Mouse (Mus musculus) layer of hippocampus, postnatal 14 days (tissue): ENCODE data around the gene A630095E13Rik. TPM values are rescaled to one million over a fixed set of nuclear protein-coding genes. Genes with fewer than 3 reads are reported as not detected.
"Not testable (repeated sequence)": the region's sequence is repeated elsewhere in the genome, so short reads cannot be mapped to it uniquely, and the experiment has no call there.

Experiments used
- DNase-seq, 2 experiments: peaks; one replicate each; pipeline ENCODE4 v3.0.0; 2021 to 2022; ENCODE audit warnings: low spot score in 2 of 2, mixed read lengths in 1 of 2
- long read RNA-seq, 2 experiments: library from polyadenylated mRNA; stranded (forward); transcript quantifications; one replicate each; pipeline ENCODE4 v2.0.0; 2021
- total RNA-seq, 2 experiments: library from RNA; stranded (reverse); gene quantifications; 2 replicates each; pipeline ENCODE4 v1.2.3; 2021

A630095E13Rik gene
- total RNA-seq = not detected
- long read RNA-seq, experiment 1 = 0 reads
- long read RNA-seq, experiment 2 = 0 reads

GRCm38 (mm10) chr9:36643276-36643675 lies at the start of gene A630095E13Rik:
TSS of gene A630095E13Rik (minus strand) at chr9:36643376.
- not testable (repeated sequence) for DNase-seq

DNA sequence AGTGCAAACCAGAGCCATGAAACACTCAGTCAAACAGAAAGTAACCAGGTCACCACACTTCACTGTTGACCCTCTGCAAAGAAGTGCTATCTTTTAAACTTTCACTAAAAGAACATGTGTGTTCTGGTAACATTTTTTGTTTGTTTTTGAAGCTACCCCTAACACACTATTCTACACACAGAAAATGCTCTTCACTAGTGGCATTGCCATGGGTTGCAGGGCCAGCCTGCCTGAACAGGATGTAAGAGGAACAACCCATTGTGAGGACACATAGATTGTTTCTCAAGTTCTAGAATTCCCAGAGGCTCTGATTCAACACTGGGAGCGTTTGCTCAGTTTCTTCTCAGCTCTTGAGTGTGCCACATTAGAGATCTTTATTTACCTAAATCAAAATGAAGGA lies 49.7 kb upstream of the A630095E13Rik start, which contains the start of gene Acrv1:
Gene Acrv1, plus strand, starts transcription at position 301 of the 400 bp plus-strand sequence.
- DNase-seq = no peak

- peak in 1 of 2 experiments; percentile 5 for DNase-seq
Observed at GRCm38 (mm10) chr9:36687329-36687728, 44.2 kb upstream of the A630095E13Rik start.

GRCm38 (mm10) chr9:36681424-36681823 lies 38.2 kb upstream of the A630095E13Rik start:
- DNase-seq = no peak

Other genes with a start within 250 kb of the A630095E13Rik start
- not detected for gene Gm7257, start 211.5 kb downstream of the A630095E13Rik start, total RNA-seq
- not detected for gene Gm9513, start 167.7 kb downstream of the A630095E13Rik start, total RNA-seq
- gene Gm5615, start 101.4 kb downstream of the A630095E13Rik start, total RNA-seq = not detected
- gene Gm17689, start 60.7 kb downstream of the A630095E13Rik start, total RNA-seq = not detected
- gene Acrv1, start 49.8 kb upstream of the A630095E13Rik start, total RNA-seq = not detected
- gene Chek1, start 83.7 kb upstream of the A630095E13Rik start, total RNA-seq = 1 to 10 TPM; 3.2 to 3.3 TPM
- 10 to 100 TPM; 67.3 to 77.3 TPM for gene Stt3a, start 124.3 kb upstream of the A630095E13Rik start, total RNA-seq
- 100 to 1,000 TPM; 109 to 115 TPM for gene Ei24, start 154.0 kb upstream of the A630095E13Rik start, total RNA-seq
- 100 to 1,000 TPM; 304 to 313 TPM for gene Fez1, start 178.5 kb upstream of the A630095E13Rik start, total RNA-seq